Mouse (Mus musculus) heart, adult 18-20 months (tissue): ENCODE data around the gene Spats2. TPM values are rescaled to one million over a fixed set of nuclear protein-coding genes. Genes with fewer than 3 reads are reported as not detected.
"Not testable (repeated sequence)": the region's sequence is repeated elsewhere in the genome, so short reads cannot be mapped to it uniquely, and the experiment has no call there.

ENCODE experiments used
- DNase-seq, 2 experiments: peaks; one replicate each; pipeline ENCODE4 v3.0.0; 2021 to 2022; ENCODE audit warnings: mixed read lengths in 1 of 2
- total RNA-seq, 2 experiments: library from RNA; stranded (reverse); gene quantifications; 2 replicates each; pipeline ENCODE4 v1.2.3; 2021

The Spats2 gene
- total RNA-seq, 2 experiments from 2014 or later: 7.1 to 7.7 TPM

GRCm38 (mm10) chr15:99138389-99138788 is 12.7 kb downstream of the Spats2 start:
- no peak for DNase-seq

GRCm38 (mm10) chr15:99139669-99140068 is 14.0 kb downstream of the Spats2 start:
- DNase-seq: peak; percentile 14 to 62

GRCm38 (mm10) chr15:99150516-99150915 is 24.8 kb downstream of the Spats2 start:
- DNase-seq: no peak

GRCm38 (mm10) chr15:99151324-99151723 is 25.6 kb downstream of the Spats2 start:
- no peak for DNase-seq

- no peak for DNase-seq
Observed at GRCm38 (mm10) chr15:99153466-99153865, 27.8 kb downstream of the Spats2 start.

GRCm38 (mm10) chr15:99154515-99154914 is 28.8 kb downstream of the Spats2 start:
- DNase-seq: not testable (repeated sequence)

- no peak for DNase-seq
Observed at GRCm38 (mm10) chr15:99163512-99164365, 38.0 kb downstream of the Spats2 start.

GRCm38 (mm10) chr15:99172131-99172530 is 46.4 kb downstream of the Spats2 start:
- no peak for DNase-seq

GRCm38 (mm10) chr15:99179639-99180038 is 53.9 kb downstream of the Spats2 start:
- DNase-seq: no peak

GRCm38 (mm10) chr15:99184217-99184914 is 58.6 kb downstream of the Spats2 start:
- no peak for DNase-seq

GRCm38 (mm10) chr15:99194358-99194757 is 68.6 kb downstream of the Spats2 start:
- DNase-seq: no peak

GRCm38 (mm10) chr15:99195043-99195442 is 69.3 kb downstream of the Spats2 start:
- no peak for DNase-seq

- peak in 1 of 2 experiments; percentile 58 for DNase-seq
Observed at GRCm38 (mm10) chr15:99198761-99199160, 73.0 kb downstream of the Spats2 start.

GRCm38 (mm10) chr15:99205959-99206358 is 80.2 kb downstream of the Spats2 start:
- DNase-seq: no peak

GRCm38 (mm10) chr15:99213183-99213582 is 87.5 kb downstream of the Spats2 start:
- no peak for DNase-seq

- peak in 1 of 2 experiments; percentile 23 for DNase-seq
Observed at GRCm38 (mm10) chr15:99214941-99215340, 89.2 kb downstream of the Spats2 start.

GRCm38 (mm10) chr15:99215741-99216463 is 90.2 kb downstream of the Spats2 start:
- no peak for DNase-seq

GRCm38 (mm10) chr15:99217630-99218029 is 91.9 kb downstream of the Spats2 start:
- DNase-seq: no peak

- no peak for DNase-seq
Observed at GRCm38 (mm10) chr15:99221315-99221952, 95.7 kb downstream of the Spats2 start.

GRCm38 (mm10) chr15:99222794-99223584 is 97.3 kb downstream of the Spats2 start:
- no peak for DNase-seq

GRCm38 (mm10) chr15:99223585-99224207 is 98.0 kb downstream of the Spats2 start:
- DNase-seq: peak; percentile 42 to 54
